Mouse (Mus musculus): ENCODE results near the gene Stau1.
A peak's percentile ranks its signal among the peaks of the same experiment; 100 is the strongest.

Gene Stau1

GRCm38 (mm10) chr2:166990861-166991260 is 5.2 kb downstream of the Stau1 start:
- DNase-seq (ENCODE audit: extremely low read depth, low read depth): no peak

GRCm38 (mm10) chr2:166983351-166983894 is 12.7 kb downstream of the Stau1 start:
- DNase-seq (ENCODE audit: extremely low read depth, low read depth): no peak

GRCm38 (mm10) chr2:166980161-166980560 is 15.9 kb downstream of the Stau1 start:
- peak; percentile 57 for DNase-seq (ENCODE audit: extremely low read depth, low read depth)

- no peak for DNase-seq (ENCODE audit: extremely low read depth, low read depth)
Measured at GRCm38 (mm10) chr2:166977490-166977889, 18.6 kb downstream of the Stau1 start.

GRCm38 (mm10) chr2:166976356-166976755 is 19.7 kb downstream of the Stau1 start:
- DNase-seq (ENCODE audit: extremely low read depth, low read depth): peak; percentile 36

GRCm38 (mm10) chr2:166974177-166974872 is 21.8 kb downstream of the Stau1 start:
- no peak for DNase-seq (ENCODE audit: extremely low read depth, low read depth)

- no peak for DNase-seq (ENCODE audit: extremely low read depth, low read depth)
Measured at GRCm38 (mm10) chr2:166973153-166973552, 22.9 kb downstream of the Stau1 start.

- no peak for DNase-seq (ENCODE audit: extremely low read depth, low read depth)
Measured at GRCm38 (mm10) chr2:166964773-166965172, 31.3 kb downstream of the Stau1 start.

- DNase-seq (ENCODE audit: extremely low read depth, low read depth): no peak
Measured at GRCm38 (mm10) chr2:166963257-166963656, 32.8 kb downstream of the Stau1 start.

GRCm38 (mm10) chr2:166960648-166961330 is 35.3 kb downstream of the Stau1 start:
- no peak for DNase-seq (ENCODE audit: extremely low read depth, low read depth)

GRCm38 (mm10) chr2:166956805-166957204 is 39.3 kb downstream of the Stau1 start:
- DNase-seq (ENCODE audit: extremely low read depth, low read depth): no peak

- no peak for DNase-seq (ENCODE audit: extremely low read depth, low read depth)
Measured at GRCm38 (mm10) chr2:166952151-166952550, 43.9 kb downstream of the Stau1 start.

GRCm38 (mm10) chr2:166950853-166951648 is 45.0 kb downstream of the Stau1 start:
- DNase-seq (ENCODE audit: extremely low read depth, low read depth): no peak

- DNase-seq (ENCODE audit: extremely low read depth, low read depth): no peak
Measured at GRCm38 (mm10) chr2:166948936-166949335, 47.2 kb downstream of the Stau1 start.

- DNase-seq (ENCODE audit: extremely low read depth, low read depth): no peak
Measured at GRCm38 (mm10) chr2:166948246-166948645, 47.9 kb downstream of the Stau1 start.

GRCm38 (mm10) chr2:166945456-166945855 is 50.6 kb downstream of the Stau1 start:
- peak; percentile 18 for DNase-seq (ENCODE audit: extremely low read depth, low read depth)

- DNase-seq (ENCODE audit: extremely low read depth, low read depth): no peak
Measured at GRCm38 (mm10) chr2:166944346-166944745, 51.8 kb downstream of the Stau1 start.

GRCm38 (mm10) chr2:166943146-166943545 is 53.0 kb downstream of the Stau1 start:
- no peak for DNase-seq (ENCODE audit: extremely low read depth, low read depth)

- no peak for DNase-seq (ENCODE audit: extremely low read depth, low read depth)
Measured at GRCm38 (mm10) chr2:166936166-166936565, 59.9 kb downstream of the Stau1 start.

- no peak for DNase-seq (ENCODE audit: extremely low read depth, low read depth)
Measured at GRCm38 (mm10) chr2:166935582-166935981, 60.5 kb downstream of the Stau1 start.

GRCm38 (mm10) chr2:166934416-166934815 is 61.7 kb downstream of the Stau1 start:
- DNase-seq (ENCODE audit: extremely low read depth, low read depth): no peak

- no peak for DNase-seq (ENCODE audit: extremely low read depth, low read depth)
Measured at GRCm38 (mm10) chr2:166933943-166934342, 62.2 kb downstream of the Stau1 start.

All from MEL-GATA-1-ER (cell line).